Mouse (Mus musculus) kidney, postnatal 4 days (tissue): ENCODE data around the gene Olfr818.
"Not testable (repeated sequence)": the region's sequence is repeated elsewhere in the genome, so short reads cannot be mapped to it uniquely, and the experiment has no call there.

Source experiments
- DNase-seq, 2 experiments: peaks; one replicate each; pipeline ENCODE4 v3.0.0; 2021; ENCODE audit warnings: mixed read lengths in 2 of 2

Gene Olfr818

GRCm38 (mm10) chr10:129949000-129949399 is at the start of gene Olfr818:
Gene Olfr818, minus strand, starts transcription at chr10:129949100.
- DNase-seq: no peak

GRCm38 (mm10) chr10:129984962-129985361 is 36.1 kb upstream of the Olfr818 start, which contains the start of gene Gm10310:
Gene Gm10310, minus strand, starts transcription at chr10:129985062.
- not testable (repeated sequence) for DNase-seq

GRCm38 (mm10) chr10:129981867-129982266 is 33.0 kb upstream of the Olfr818 start:
- DNase-seq: not testable (repeated sequence)

GRCm38 (mm10) chr10:129976040-129976439 is 27.1 kb upstream of the Olfr818 start, which contains the start of gene Olfr247:
Gene Olfr247, minus strand, starts transcription at chr10:129976140.
- DNase-seq: not testable (repeated sequence)

GRCm38 (mm10) chr10:129972994-129973393 is 24.1 kb upstream of the Olfr818 start:
- DNase-seq: not testable (repeated sequence)

GRCm38 (mm10) chr10:129967166-129967565 is 18.3 kb upstream of the Olfr818 start, which contains the start of gene Olfr819:
Gene Olfr819, minus strand, starts transcription at chr10:129967266.
- not testable (repeated sequence) for DNase-seq

GRCm38 (mm10) chr10:129966232-129966631 is 17.3 kb upstream of the Olfr818 start:
- DNase-seq: not testable (repeated sequence)

- DNase-seq: no peak
Measured at GRCm38 (mm10) chr10:129915497-129915896, 33.4 kb downstream of the Olfr818 start, which contains the start of gene Olfr816. Gene Olfr816, minus strand, starts transcription at chr10:129915597.

- not testable (repeated sequence) for DNase-seq
Measured at GRCm38 (mm10) chr10:129905767-129906166, 43.1 kb downstream of the Olfr818 start, which contains the start of gene Olfr815. Gene Olfr815, minus strand, starts transcription at chr10:129905867.
